Mouse (Mus musculus) testis, adult 2 months (tissue): Measurements from ENCODE around the gene P4hb. TPM values are rescaled to one million over a fixed set of nuclear protein-coding genes. Genes with fewer than 3 reads are reported as not detected.

Source experiments
- H3K27ac ChIP-seq: fragments of 200-500 bp; 2 replicates; pipeline ENCODE4 v1.5.1; 2012; ENCODE audit warnings: low read depth, low read length; ENCODE audit not compliant: control insufficient read depth, insufficient read depth
- H3K27me3 ChIP-seq: fragments of 200-500 bp; 2 replicates; pipeline ENCODE4 v1.6.1; 2012; ENCODE audit warnings: mild to moderate bottlenecking, low read length, moderate library complexity; ENCODE audit not compliant: control insufficient read depth, insufficient read depth
- H3K36me3 ChIP-seq: fragments of 200-500 bp; 2 replicates; pipeline ENCODE4 v1.6.1; 2012; ENCODE audit warnings: mild to moderate bottlenecking, low read length; ENCODE audit not compliant: control insufficient read depth, insufficient read depth
- H3K4me1 ChIP-seq: fragments of 200-500 bp; 2 replicates; pipeline ENCODE4 v1.6.1; 2012; ENCODE audit warnings: low read length; ENCODE audit not compliant: control insufficient read depth, insufficient read depth
- H3K4me3 ChIP-seq: fragments of 200-500 bp; 2 replicates; pipeline ENCODE4 v1.5.1; 2012; ENCODE audit warnings: low read depth, mild to moderate bottlenecking, low read length, moderate library complexity, mixed read lengths; ENCODE audit not compliant: control insufficient read depth
- CTCF ChIP-seq: fragments of 200-500 bp; IDR thresholded peaks from 2 replicates; pipeline ENCODE4 v1.5.1; 2012; ENCODE audit warnings: low read depth, mild to moderate bottlenecking, inconsistent platforms, low read length, moderate library complexity; ENCODE audit not compliant: control insufficient read depth, insufficient read depth, insufficient replicate concordance
- POLR2A ChIP-seq: fragments of 200-500 bp; IDR thresholded peaks from 2 replicates; pipeline ENCODE4 v1.6.1; 2012; ENCODE audit warnings: low read depth, mild to moderate bottlenecking, inconsistent platforms, low read length, moderate library complexity; ENCODE audit not compliant: control insufficient read depth
- polyA plus RNA-seq: library from polyadenylated mRNA; depleted of rRNA; stranded (reverse); fragments of >200 nt; gene quantifications from 2 replicates; pipeline ENCODE4 v1.2.3, GENCODE M21; 2012

Gene P4hb
- polyA plus RNA-seq, 1 experiment, result 55.1 TPM

DNA sequence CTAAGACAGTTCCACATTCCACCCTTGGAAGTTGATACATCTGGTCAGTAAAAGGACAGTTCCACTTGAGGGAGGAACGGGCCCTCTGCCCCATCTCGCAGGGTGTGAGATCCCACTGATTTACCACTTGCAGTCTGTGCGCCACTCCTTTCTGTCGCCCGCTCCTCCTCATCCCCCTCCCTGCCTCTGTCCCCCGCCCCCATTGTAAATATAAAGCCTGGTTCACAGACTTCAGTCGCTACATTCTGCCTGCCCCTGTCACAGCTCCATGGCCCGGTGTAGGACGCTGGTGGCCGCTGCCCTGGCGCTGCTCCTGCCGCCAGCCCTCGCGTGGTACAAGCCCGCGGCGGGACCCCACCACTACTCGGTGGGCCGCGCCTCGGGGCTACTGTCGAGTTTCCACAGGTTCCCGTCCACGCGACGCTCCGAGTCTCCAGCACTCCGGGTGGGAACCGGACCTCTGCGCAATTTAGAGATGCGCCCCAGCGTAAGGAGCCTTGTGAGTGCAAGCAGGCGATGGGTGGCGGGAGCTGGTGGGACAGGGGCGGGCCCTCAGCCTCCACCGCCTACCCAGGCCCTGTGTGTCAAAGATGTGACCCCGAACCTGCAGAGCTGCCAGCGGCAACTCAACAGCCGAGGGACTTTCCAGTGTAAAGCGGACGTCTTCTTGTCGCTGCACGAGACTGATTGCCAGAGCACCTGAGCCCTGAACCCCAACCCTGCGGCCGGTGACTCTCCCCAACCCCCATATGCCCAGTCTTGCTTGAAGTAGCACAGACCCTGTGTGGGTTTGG lies 35.4 kb upstream of the P4hb start, which contains the start of gene Npb:
Gene Npb, plus strand, starts transcription at position 237 of the 794 bp plus-strand sequence.
- Histone ChIP-seq H3K4me1 (peaks cover 14% of the 10 kb centered on the region), H3K36me3 (no peaks in the 10 kb centered on the region; the same call in 1 of the 2 replicates), H3K27me3 (no peaks in the 10 kb centered on the region), H3K27ac (0 out of 2 replicates have a peak within 1 kb of the TSS, but pooled peaks have one; percentile 9), H3K4me3 (peak within 1 kb of the TSS; percentile 71)
- TF ChIP-seq CTCF (no peak), POLR2A (peak; percentile 21; the same call in 1 of the 2 replicates)

DNA sequence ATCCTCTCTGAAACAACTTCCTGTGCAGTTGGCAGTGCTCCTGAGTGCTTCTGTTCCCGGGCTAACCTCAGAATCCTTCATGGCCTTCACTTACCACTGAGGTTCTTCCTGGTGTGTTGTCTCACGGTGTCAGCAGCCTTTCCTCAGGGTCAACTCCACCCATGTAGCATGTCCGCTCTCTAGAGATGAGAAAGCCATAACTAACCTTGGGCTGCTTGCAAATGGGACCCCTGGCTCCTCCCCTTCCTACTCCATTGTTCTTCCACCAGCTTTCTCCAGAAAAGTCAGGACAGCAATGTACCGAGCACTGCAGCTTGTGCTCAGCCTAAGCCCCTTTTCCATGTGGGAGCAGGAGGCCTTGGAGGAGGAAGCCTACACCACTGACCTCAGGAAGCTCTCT lies 33.7 kb upstream of the P4hb start:
- Histone ChIP-seq H3K36me3 (peaks cover 2% of the 10 kb centered on the region; the same call in 1 of the 2 replicates), H3K27ac (no peak overlapping the region)

DNA sequence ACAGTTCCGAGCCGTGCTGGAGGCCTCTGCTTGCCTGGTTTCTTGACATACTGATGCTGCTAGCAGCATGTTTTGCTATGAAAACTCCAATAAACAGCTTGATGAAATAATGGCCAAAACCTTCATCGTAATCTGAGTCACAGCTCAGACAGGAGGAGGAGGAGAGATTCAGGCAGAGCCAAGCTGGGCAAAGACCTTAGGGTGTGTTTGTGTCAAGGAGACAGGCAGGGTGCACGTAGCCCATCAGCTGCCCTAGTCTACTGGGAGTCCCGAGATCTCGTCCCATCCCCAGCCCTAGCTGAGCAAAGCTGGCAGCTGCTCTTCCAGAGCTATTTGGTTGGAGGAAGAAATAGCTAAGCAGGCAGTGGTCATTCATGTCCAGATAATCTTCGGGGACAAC lies 32.6 kb upstream of the P4hb start:
- Histone ChIP-seq H3K27ac (no peak overlapping the region), H3K4me1 (peaks cover 14% of the 10 kb centered on the region), H3K36me3 (peaks cover 2% of the 10 kb centered on the region; the same call in 1 of the 2 replicates), H3K4me3 (no peak overlapping the region), H3K27me3 (no peaks in the 10 kb centered on the region)
- TF ChIP-seq POLR2A (no peak), CTCF (no peak)

More for the DNA sequence above, 33.7 kb upstream of the P4hb start:
- Histone ChIP-seq H3K4me1 (peaks cover 14% of the 10 kb centered on the region), H3K4me3 (no peak overlapping the region), H3K27me3 (no peaks in the 10 kb centered on the region)
- TF ChIP-seq POLR2A, result no peak
- no peak for TF ChIP-seq CTCF

DNA sequence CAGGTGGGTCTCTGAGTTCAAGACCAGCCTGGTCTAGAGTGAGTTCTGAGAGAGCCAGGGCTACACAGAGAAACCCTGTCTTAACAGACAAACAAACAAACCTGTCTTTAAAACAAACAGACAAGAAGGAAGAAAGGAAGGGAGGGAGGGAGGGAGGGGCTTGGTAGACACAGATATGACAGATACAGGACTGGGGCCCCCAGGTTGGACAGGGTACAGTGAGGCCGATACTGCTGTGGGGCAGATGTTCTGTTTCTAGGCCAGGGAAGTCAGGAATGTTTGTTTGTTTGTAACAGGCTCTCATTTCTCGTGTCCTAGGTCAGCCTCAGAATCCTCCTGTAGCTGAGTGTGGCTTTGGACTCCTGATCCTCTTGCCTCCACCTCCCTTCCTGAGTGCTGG lies 30.5 kb upstream of the P4hb start:
- TF ChIP-seq CTCF (no peak), POLR2A (no peak)
- peaks cover 2% of the 10 kb centered on the region; the same call in 1 of the 2 replicates for H3K36me3 ChIP-seq
- no peak overlapping the region for H3K4me3 ChIP-seq
- no peaks in the 10 kb centered on the region for H3K27me3 ChIP-seq
- H3K4me1 ChIP-seq, result peaks cover 11% of the 10 kb centered on the region
- H3K27ac ChIP-seq, result no peak overlapping the region

DNA sequence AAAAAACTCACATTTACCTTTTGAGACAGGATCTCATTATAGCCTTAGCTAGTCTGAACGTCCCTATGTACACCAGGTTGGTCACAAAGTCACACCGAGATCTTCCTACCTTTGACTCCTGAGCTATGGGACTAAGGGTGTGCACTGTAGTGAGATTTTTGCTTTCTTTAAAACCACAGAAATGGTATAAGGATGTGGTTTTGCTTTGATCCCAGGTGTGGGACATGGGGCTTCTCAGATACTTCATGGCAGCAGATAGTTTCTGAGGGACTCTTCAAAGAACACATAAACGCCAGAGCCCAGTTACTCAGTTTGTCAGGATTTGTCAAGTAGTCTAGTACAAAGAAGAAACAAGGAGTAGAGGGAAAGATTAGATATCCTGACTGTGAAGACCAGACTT lies 27.7 kb upstream of the P4hb start:
- Histone ChIP-seq H3K27me3 (no peaks in the 10 kb centered on the region), H3K36me3 (peaks cover 4% of the 10 kb centered on the region; the same call in 1 of the 2 replicates), H3K4me1 (peaks cover 12% of the 10 kb centered on the region), H3K4me3 (no peak overlapping the region), H3K27ac (no peak overlapping the region)
- TF ChIP-seq CTCF (no peak), POLR2A (no peak)

DNA sequence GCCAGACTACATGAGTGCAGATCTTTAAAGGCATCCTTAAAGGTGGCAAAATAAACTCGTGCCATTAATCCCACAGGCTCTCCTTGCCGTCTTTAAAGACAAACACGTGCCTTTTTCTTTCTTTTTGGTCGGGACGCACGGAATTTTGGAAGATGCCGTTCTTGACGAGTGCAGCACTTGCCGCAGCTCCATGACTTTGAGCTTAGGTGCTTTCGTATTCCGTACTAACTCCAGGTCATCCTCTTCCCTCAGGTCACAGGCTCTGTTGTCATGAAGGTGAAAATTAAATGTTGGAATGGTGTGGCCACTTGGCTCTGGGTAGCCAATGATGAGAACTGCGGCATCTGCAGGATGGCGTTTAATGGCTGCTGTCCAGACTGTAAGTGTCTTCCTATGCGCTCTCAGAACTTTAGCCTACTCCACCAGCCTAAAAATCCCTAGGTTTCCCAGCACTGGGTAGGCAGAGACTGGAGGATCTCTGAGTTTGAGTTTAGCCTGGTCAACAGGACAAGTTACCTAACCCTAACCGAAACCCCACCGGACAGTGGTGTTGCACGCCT lies 26.0 kb upstream of the P4hb start:
- peaks cover 12% of the 10 kb centered on the region for H3K4me1 ChIP-seq
- H3K4me3 ChIP-seq, result peak overlapping the region; percentile 93
- peak overlapping the region; percentile 89; the same call in 1 of the 2 replicates for H3K27ac ChIP-seq
- no peaks in the 10 kb centered on the region for H3K27me3 ChIP-seq
- TF ChIP-seq POLR2A, result no peak
- no peak for TF ChIP-seq CTCF
- peaks cover 4% of the 10 kb centered on the region; the same call in 1 of the 2 replicates for H3K36me3 ChIP-seq

DNA sequence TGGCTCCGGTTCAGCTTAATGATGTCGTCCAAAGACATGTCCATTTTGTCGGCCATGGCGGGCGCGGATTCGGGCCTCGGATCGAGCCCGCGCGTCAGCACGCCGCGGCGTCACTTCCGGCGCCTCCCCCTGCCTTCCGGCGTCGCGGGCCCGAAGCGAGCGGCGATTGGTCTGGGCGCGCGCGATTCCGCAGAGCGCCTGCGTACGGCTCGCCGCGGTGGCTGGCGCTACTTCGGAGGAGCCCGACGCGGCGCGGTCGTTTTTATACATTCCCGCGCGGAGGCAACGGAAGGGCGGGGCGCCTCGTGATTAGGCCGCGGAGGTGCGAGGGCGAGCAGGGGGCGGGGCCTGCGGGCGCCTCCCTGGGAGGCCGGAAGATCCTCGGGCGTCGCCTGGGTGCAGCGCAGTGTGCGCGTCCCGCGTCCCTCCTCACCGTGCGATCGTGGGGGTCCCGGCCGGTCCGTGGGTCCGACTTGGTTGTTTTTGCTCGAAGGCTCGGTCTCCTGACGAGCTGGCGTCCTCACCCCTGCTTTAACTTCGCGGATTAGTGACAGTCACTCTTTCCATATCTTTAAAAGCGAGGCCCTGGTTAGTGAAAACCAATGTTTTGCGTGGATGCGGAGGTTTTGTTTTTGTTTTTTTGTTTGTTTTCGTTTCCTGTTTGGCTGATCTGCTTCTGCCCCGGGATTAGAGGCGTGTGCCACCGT lies 25.4 kb upstream of the P4hb start, which contains the start of the genes Alyref and Anapc11:
Gene Alyref, minus strand, starts transcription at position 83 of the 707 bp plus-strand sequence.
Gene Anapc11, plus strand, starts transcription at position 139 of the 707 bp plus-strand sequence.
- Histone ChIP-seq H3K4me3 (peak within 1 kb of the TSS; percentile 93), H3K27me3 (no peaks in the 10 kb centered on the region), H3K27ac (peak within 1 kb of the TSS; percentile 89), H3K36me3 (peaks cover 4% of the 10 kb centered on the region; the same call in 1 of the 2 replicates), H3K4me1 (peaks cover 12% of the 10 kb centered on the region)
- TF ChIP-seq POLR2A (peak; percentile 72), CTCF (no peak)
